Mouse (Mus musculus): ENCODE results near the gene Npepl1.

Gene Npepl1

GRCm38 (mm10) chr2:174110783-174111549 is 817 bp downstream of the Npepl1 start:
- peak; percentile 14 for DNase-seq (ENCODE audit: low spot score)

- no peak for DNase-seq (ENCODE audit: low spot score)
These were observed 2.8 kb downstream of the Npepl1 start for GRCm38 (mm10) chr2:174112931-174113330.

GRCm38 (mm10) chr2:174114148-174114864 is 4.2 kb downstream of the Npepl1 start:
- DNase-seq (ENCODE audit: low spot score) = no peak

- DNase-seq (ENCODE audit: low spot score) = no peak
These were observed 6.8 kb downstream of the Npepl1 start for GRCm38 (mm10) chr2:174116929-174117328.

- DNase-seq (ENCODE audit: low spot score) = no peak
These were observed 8.0 kb downstream of the Npepl1 start for GRCm38 (mm10) chr2:174118141-174118540.

- DNase-seq (ENCODE audit: low spot score) = no peak
These were observed 9.1 kb downstream of the Npepl1 start for GRCm38 (mm10) chr2:174119259-174119658.

GRCm38 (mm10) chr2:174120631-174121030 is 10.5 kb downstream of the Npepl1 start:
- DNase-seq (ENCODE audit: low spot score) = no peak

GRCm38 (mm10) chr2:174121411-174121947 is 11.3 kb downstream of the Npepl1 start:
- DNase-seq (ENCODE audit: low spot score) = no peak

- no peak for DNase-seq (ENCODE audit: low spot score)
These were observed 12.2 kb downstream of the Npepl1 start for GRCm38 (mm10) chr2:174122331-174122730.

- DNase-seq (ENCODE audit: low spot score) = no peak
These were observed 13.6 kb downstream of the Npepl1 start for GRCm38 (mm10) chr2:174123731-174124130.

GRCm38 (mm10) chr2:174126522-174127375 is 16.6 kb downstream of the Npepl1 start:
- DNase-seq (ENCODE audit: low spot score) = no peak

- no peak for DNase-seq (ENCODE audit: low spot score)
These were observed 17.2 kb downstream of the Npepl1 start for GRCm38 (mm10) chr2:174127376-174127713.

GRCm38 (mm10) chr2:174128926-174129325 is 18.8 kb downstream of the Npepl1 start:
- no peak for DNase-seq (ENCODE audit: low spot score)

- no peak for DNase-seq (ENCODE audit: low spot score)
These were observed 20.4 kb downstream of the Npepl1 start for GRCm38 (mm10) chr2:174130468-174131097.

GRCm38 (mm10) chr2:174132413-174132969 is 22.3 kb downstream of the Npepl1 start:
- no peak for DNase-seq (ENCODE audit: low spot score)

GRCm38 (mm10) chr2:174159035-174159434 is 48.9 kb downstream of the Npepl1 start:
- peak; percentile 84 for DNase-seq (ENCODE audit: low spot score)

- DNase-seq (ENCODE audit: low spot score) = no peak
These were observed 50.3 kb downstream of the Npepl1 start for GRCm38 (mm10) chr2:174160461-174160860.
